Mouse (Mus musculus): ENCODE results near the gene Tle3.

Gene Tle3

DNA sequence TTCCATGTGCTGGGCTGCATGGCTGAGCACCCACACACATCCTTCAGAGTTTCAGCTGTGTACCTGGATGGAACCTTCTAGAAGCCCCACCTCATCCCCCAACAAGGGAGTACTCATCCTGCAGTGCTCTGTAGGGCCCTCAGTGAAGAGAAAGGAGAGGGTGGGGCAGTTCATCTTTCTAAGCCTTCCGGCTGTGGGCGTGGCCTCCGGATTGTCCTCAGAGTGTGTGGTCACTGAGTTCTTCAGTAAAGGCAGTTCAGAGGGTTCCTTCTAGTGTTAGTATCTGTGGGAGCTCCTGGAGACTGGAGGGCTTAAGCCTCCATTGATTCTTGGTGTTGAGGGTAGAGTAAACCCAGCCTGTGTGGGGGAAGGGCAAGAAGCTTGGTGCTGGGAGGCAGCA, 22.9 kb downstream of the Tle3 start:
- peak; percentile 51 for DNase-seq (ENCODE audit: low read depth, low spot score)

DNA sequence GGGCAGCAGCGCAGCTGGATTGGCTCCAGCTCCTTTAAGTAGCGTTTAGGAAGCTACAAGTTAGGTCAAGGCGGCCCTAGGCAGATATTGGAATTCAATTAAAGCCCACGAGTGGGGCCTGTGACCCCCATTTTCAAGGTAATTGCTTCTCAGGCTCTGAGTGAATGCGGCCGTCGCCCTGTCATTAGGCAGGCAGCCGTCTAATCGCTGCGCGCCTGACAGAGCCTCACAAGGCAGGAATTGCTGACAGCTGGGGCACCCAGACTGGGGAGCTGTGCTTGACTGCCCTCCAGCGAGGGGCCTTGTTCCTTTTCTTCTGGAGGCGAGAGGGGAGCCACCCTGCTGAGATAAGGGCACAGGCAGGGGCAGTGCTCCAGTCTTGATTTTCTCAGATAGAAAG, 24.3 kb downstream of the Tle3 start:
- DNase-seq (ENCODE audit: low read depth, low spot score) = no peak

- no peak for DNase-seq (ENCODE audit: low read depth, low spot score)
Measured at GRCm38 (mm10) chr9:61397130-61397529, 25.0 kb downstream of the Tle3 start.

- no peak for DNase-seq (ENCODE audit: low read depth, low spot score)
Measured at GRCm38 (mm10) chr9:61398160-61398559, 26.0 kb downstream of the Tle3 start.

GRCm38 (mm10) chr9:61400132-61400531, 28.0 kb downstream of the Tle3 start:
- no peak for DNase-seq (ENCODE audit: low read depth, low spot score)

GRCm38 (mm10) chr9:61401664-61402063, 29.5 kb downstream of the Tle3 start:
- DNase-seq (ENCODE audit: low read depth, low spot score) = no peak

- no peak for DNase-seq (ENCODE audit: low read depth, low spot score)
Measured at GRCm38 (mm10) chr9:61402268-61402667, 30.1 kb downstream of the Tle3 start.

GRCm38 (mm10) chr9:61402716-61403115, 30.6 kb downstream of the Tle3 start:
- no peak for DNase-seq (ENCODE audit: low read depth, low spot score)

GRCm38 (mm10) chr9:61403866-61404614, 31.9 kb downstream of the Tle3 start:
- DNase-seq (ENCODE audit: low read depth, low spot score) = peak; percentile 62

- no peak for DNase-seq (ENCODE audit: low read depth, low spot score)
Measured at GRCm38 (mm10) chr9:61404615-61404980, 32.4 kb downstream of the Tle3 start.

DNA sequence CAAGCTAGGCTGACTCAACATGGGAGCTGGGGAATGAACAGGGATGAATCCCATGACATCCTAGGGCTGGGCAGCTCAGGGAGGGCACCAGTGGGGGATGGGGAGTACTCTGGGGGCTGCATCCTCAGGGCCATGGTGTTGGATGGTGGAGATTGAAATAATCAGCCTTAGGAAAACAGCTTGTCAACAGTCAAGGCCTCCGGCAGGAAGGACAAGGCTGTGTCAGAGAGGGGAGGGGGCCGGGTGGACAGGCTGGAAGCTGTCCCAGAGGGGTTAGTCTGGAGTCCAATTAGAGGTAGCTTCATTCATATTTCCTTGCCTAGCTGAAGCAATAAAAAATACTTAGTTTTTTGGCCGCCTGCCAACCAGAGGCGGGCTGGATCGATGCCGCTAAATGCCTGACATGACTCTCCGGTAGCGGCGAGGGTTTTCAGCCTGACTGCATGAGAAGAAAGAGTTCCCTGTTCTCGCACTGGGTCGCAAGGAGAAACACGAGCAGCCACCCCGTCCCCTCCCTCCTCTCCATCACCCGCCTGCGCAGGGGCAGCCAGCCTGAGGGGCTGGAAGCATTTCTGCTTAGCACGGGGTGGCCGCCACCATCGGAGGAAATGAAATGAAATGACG, 32.9 kb downstream of the Tle3 start:
- DNase-seq (ENCODE audit: low read depth, low spot score) = no peak

GRCm38 (mm10) chr9:61406343-61406742, 34.2 kb downstream of the Tle3 start:
- DNase-seq (ENCODE audit: low read depth, low spot score) = no peak

GRCm38 (mm10) chr9:61409046-61409445, 36.9 kb downstream of the Tle3 start:
- no peak for DNase-seq (ENCODE audit: low read depth, low spot score)

DNA sequence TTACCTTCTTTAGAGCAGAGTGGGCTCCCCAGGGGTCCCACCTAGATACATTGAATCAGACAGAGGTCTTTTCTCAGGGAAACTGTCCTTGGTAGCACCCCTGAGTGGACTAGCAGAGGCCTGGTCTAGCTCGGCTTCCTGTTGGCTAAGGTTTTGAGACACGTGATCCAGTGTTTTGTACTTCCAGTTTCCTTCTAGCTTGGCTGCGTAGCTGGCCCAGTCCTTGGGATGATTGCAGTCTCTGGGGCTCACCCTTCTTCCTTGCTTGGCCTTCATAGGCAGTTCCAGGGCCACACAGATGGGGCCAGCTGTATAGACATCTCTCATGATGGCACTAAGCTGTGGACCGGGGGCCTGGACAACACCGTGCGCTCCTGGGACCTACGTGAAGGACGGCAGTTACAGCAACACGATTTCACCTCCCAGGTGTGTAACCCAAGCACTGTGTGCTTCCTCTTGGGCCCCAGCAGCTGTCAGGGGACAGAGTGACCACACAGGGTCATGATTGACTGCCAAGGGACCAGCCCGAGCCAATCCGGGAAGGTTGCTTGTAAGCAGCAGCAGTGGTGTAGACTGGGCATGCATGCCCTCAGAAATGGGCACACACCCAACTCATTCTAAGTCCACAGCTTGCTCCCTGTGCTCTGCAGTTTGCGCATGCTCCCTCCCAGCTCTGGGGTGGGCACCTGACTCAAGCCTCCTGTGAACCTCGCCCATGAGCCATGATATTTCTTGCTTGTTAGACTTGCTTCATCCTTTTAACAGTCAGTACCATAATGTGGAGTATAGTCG, 41.7 kb downstream of the Tle3 start:
- no peak for DNase-seq (ENCODE audit: low read depth, low spot score)

DNA sequence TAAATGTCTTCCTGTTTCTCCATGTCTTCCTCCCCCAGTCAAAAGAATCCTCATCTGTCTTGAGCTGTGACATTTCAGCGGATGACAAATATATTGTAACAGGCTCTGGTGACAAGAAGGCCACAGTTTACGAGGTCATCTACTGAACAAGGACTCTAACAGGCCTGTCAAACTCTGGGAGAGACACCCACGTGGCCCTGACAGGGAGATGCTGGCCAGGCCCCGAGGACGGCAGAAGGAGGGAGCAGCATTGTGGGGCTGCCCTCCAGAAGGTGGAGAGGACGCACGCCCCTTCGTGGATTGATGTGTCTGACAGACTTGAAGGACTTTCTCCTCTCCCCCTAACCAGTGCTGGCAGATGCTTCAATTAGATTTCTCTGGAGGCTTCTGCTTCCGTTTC, 44.4 kb downstream of the Tle3 start:
- no peak for DNase-seq (ENCODE audit: low read depth, low spot score)

- no peak for DNase-seq (ENCODE audit: low read depth, low spot score)
Measured at GRCm38 (mm10) chr9:61421626-61422025, 49.5 kb downstream of the Tle3 start.

DNA sequence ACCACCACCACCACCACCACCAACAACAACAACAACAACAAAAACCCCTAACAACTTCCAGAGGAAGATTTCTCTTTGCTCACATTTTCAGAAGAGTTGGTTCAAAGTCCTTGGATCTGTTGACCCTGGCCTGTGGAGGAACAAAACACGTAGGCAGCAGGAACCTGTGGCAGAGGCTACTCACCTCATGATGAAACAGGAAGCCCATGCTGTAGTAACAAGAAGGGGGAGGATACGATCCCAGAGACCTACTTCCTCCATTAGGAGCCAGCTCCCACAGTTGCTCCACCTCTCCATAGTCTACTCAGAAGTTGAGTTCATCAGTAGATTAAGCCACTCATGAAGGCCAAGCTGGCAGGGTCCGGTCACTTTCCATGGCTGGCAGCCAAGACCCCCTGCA, 52.1 kb downstream of the Tle3 start:
- DNase-seq (ENCODE audit: low read depth, low spot score) = no peak

GRCm38 (mm10) chr9:61426493-61426892, 54.3 kb downstream of the Tle3 start:
- no peak for DNase-seq (ENCODE audit: low read depth, low spot score)

DNA sequence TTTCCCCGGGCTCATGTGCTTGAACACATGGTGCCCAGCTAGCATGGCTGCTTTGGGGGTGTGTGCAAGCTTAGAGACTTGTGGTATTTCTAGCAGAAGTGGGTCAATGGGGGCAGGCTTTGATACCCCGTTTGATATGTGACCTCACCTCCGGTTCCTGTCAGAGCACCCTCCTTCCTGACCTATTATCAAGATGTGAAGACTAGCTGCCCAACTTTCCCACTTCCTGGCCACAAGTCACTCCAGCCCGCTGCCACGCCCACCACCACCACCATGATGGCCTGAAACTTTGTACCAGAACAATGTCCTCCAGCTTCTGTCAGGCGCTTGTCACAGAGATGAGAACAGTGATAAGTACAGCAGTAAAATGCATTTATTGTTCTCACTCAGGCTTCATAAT, 54.9 kb downstream of the Tle3 start:
- DNase-seq (ENCODE audit: low read depth, low spot score) = no peak

DNA sequence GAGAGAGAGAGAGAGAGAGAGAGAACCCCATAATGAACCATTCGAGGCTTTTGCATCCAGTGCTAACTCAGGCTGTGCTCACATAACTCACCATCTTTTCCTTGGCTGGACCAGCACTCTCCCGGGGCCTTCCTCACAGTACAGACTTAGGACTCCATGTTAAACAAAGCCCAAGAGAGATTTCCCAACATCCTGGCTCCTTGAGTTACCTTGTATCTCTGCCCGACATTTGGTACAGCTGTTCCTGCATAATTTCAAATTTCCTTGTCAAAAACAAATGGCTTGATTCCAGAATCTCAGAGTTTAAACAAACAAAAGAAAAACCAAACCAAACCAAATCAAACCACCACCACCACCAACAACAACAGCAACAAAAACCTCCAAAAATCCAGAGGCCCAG, 55.7 kb downstream of the Tle3 start:
- no peak for DNase-seq (ENCODE audit: low read depth, low spot score)

DNA sequence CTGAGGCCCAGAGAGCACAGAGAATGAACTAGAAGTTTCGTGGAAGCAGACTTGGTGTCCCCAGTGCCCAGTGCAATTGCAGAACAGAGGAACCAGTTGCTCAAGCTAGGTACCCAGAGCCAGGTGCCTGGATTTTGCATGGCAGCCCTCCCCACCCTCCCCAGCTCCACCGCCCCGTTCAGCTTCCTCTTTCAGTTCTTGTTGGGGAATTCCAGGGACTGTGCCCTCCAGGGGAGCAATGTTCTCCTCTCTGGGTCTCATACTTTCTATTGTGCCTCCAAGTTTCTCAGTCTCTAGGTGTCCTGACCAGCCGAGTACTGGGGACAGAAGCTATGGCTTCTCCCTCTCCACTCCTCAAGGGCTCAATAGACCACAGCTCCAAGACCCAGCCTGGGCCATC, 59.7 kb downstream of the Tle3 start:
- no peak for DNase-seq (ENCODE audit: low read depth, low spot score)

DNA sequence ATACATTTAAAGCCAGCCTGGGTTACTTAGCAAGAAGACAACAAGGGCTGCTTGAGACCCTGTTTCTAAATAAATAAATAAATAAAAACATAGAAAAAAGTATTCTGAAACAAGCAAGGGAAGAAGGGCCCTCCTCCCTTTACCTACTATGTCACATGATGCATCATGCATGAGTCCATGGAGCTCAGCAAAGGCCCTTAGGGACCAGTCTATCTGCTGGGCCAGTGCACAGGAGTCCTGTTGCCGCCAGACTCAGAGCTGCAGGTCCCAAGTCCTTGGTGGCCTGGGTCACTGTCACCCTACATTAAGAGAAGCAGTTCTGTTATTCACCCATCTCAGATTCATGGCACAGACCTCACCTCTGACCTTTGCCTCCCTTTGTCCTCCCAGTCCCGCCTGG, 61.0 kb downstream of the Tle3 start:
- DNase-seq (ENCODE audit: low read depth, low spot score) = no peak

- peak; percentile 13 for DNase-seq (ENCODE audit: low read depth, low spot score)
Measured at GRCm38 (mm10) chr9:61434062-61434461, 61.9 kb downstream of the Tle3 start.

Data from ES-CJ7 (cell line).